Mouse (Mus musculus): ENCODE measurements around the gene Lyrm4.

- TF ChIP-seq CTCF (IDR thresholded peaks at IDR 0.05; ENCODE audit: insufficient read depth, low read depth, low read length) (no peak), POLR2A (IDR thresholded peaks at IDR 0.05; ENCODE audit: insufficient read depth, low read depth, low read length) (no peak)
Observed at GRCm38 (mm10) chr13:35976912-35977311, 140.4 kb downstream of the Lyrm4 start.
